Mouse (Mus musculus) G1E-ER4 (cell line): ENCODE data around the gene Akip1. TPM values are rescaled to one million over a fixed set of nuclear protein-coding genes. Genes with fewer than 3 reads are reported as not detected.

ENCODE experiments used
- GATA1 ChIP-seq: IDR thresholded peaks from one replicate; pipeline ENCODE4 v1.8.0; 2012; ENCODE audit warnings: low read length, inconsistent platforms
- polyA plus RNA-seq: library from polyadenylated mRNA; stranded (reverse); fragments of >175 nt; gene quantifications from 2 replicates; pipeline ENCODE4 v1.2.3, GENCODE M21; 2012

Akip1 gene
- polyA plus RNA-seq, 1 experiment, result 29.3 TPM

DNA sequence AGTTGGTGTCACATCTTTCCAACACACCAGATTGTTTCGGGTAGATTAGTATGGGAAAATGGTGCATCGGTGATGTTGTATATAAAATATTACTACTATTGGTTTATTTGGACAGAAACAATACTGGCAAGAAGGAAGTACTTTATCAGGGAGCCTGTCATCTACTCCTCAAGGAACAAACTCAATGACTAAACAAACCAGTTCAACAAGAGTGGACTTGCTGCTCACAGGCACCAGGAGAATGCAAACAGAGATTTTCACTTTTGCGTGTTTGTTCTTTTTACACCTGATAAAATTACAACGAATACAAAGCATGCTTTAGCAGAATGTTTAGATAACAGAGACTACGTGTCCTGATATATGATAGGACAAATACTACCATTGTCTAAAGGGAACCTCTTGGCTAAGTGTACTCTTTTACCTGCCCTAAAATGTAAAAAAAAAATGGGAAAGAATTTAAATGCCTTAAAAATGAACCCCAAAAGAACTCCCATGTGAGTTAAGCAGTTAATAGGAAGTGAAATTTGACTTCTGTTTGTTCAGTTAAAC is 36.4 kb downstream of the Akip1 start:
- TF ChIP-seq GATA1, result no peak

DNA sequence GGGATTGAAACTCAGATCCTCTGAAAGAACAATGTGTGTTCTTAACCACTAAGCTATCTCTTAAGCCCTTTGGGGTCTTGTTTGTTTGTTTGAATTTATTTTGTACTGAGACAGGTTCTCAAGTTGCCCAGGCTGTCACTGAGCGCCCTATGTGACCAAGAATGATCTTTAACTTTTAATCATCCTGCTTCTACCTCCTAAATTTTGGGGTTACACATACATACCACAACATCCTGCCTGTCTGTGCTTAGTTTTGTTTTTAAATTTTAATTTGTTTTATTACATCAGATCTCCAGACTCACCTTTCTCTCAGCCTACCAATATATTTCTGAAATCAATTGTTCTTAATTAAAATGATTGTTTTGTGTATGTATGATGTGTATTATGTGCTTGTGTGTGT is 37.6 kb downstream of the Akip1 start:
- no peak for TF ChIP-seq GATA1

DNA sequence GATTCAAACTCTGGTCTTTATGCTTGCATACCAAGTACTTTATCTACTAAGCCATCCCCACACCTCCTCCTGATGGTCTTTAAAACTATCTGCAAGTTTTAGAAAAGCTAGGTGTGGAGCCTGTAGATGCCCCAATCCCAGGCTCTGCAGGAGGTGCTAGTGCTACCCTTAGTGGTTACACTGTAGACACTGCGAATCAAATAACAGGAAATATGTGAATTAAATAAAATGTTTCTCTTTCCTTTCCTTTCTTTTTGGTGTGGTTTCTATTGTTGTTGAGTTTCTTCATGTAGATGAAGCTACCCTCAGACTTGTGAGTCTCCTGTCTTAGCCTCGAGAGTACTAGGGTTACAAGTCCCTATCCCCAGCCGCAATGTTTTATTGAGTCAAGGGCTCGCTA is 38.2 kb downstream of the Akip1 start:
- no peak for TF ChIP-seq GATA1

GRCm38 (mm10) chr7:109747747-109748146 is 44.3 kb downstream of the Akip1 start:
- no peak for TF ChIP-seq GATA1

GRCm38 (mm10) chr7:109751427-109752007 is 48.0 kb downstream of the Akip1 start:
- no peak for TF ChIP-seq GATA1

DNA sequence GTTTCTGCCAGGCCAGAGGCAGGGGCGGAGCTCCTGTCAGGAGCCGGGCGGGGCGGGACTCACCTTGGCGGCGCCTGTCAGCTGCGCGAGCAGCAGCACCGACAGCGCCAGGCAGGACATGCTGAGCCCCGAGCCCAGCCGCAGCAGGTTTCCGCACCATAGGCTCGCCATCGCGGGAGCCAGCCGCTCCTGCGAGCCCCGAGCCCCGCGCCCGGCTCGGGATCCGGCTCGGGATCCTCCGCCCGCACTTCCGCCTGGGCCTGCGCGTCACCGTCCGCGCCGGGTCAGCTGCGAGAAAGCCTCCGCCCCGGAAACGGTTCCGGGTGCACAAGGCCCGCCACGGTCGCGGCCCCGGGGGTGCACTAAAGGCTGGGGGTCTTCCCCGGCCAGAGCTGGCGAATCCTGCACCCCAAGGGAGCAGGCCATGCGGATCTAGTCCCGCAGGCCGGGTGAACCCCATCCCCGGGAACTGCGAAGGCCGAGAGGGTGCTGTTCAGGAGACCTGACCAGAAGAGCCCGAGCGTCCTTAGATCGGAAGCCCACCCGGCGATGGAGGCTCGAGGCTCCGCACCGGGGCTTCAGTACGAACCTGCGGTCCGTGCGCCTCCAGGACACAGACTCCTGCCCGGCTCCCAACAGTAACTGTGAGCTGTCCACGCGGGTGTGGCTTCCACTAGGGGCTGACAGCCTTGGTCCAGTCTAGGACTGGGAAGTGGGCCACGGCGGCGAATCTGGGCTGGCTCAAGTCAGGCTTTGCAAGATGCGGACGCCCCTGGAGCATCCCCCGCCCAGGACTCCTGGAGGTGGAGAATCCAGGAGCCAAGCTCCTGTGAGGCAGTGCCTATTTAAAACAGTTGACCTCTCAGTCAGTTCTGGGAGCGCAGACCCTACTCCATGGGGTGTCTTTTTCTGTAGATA is 48.8 kb downstream of the Akip1 start, which contains the start of gene Tmem9b:
Gene Tmem9b (minus strand): TSS at position 868 of the 918 bp plus-strand sequence.
- TF ChIP-seq GATA1, result no peak

DNA sequence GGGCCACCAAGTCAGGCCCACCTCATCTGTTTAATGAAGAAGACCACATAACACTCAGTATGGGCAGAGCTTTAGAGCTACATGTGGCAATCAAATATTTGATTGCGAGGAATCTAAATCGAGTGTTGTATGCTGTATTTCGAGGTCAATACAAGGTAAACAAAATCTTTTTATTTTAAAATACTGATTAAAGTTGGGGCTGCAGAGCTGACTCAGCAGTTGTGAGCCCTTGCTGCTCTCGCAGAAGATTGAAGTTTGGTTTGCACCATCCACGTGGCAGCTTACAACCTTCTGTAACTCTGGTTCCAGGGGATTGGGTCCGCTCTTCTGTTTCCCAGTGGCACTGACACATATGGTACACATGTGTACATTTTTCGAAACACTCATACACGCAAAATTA is 50.5 kb downstream of the Akip1 start:
- TF ChIP-seq GATA1, result no peak

DNA sequence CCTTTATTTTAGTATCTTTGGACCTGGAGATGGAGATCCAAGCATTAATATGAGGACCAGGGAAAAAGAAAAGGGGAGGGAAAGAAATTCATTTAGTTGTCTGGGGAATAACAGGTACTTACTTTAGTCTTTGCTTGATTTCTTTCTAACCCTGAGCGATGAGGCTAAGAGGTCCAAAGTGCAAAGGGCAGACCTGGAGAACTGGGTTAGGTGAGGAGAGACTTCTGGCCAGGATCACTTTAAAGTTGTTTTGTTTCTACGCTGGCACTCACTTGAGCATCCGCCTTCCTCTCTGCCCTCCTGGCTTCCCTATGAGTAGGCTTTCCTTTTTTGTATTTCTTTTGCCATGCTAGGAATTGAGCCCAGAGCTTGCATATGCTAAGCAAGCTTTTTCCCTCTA is 52.8 kb downstream of the Akip1 start:
- no peak for TF ChIP-seq GATA1

Other genes starting within 250 kb of the Akip1 start
- gene Trim66, start 195.6 kb upstream of the Akip1 start, polyA plus RNA-seq, result 0.01 and 0.03 TPM in 2 replicates
- 7,480 and 9,948 TPM in 2 replicates for gene Rpl27a, start 184.5 kb upstream of the Akip1 start, polyA plus RNA-seq
- 0.16 and 0.18 TPM in 2 replicates for gene St5, start 85 bp upstream of the Akip1 start, polyA plus RNA-seq
- not detected in 2 replicates for gene BC051019, start 20.2 kb downstream of the Akip1 start, polyA plus RNA-seq
- gene Ascl3, start 28.0 kb downstream of the Akip1 start, polyA plus RNA-seq, result 0.12 TPM in 1 of 2 replicates, not detected in the other
- 7.1 and 14.3 TPM in 2 replicates for gene Tmem9b, start 49.2 kb downstream of the Akip1 start, polyA plus RNA-seq
- 0.04 and 0.35 TPM in 2 replicates for gene Nrip3, start 78.3 kb downstream of the Akip1 start, polyA plus RNA-seq
- 0.05 and 0.08 TPM in 2 replicates for gene Scube2, start 162.0 kb downstream of the Akip1 start, polyA plus RNA-seq